Mouse (Mus musculus) left cerebral cortex, postnatal 25 days (tissue): ENCODE measurements around the gene Podn. TPM values are rescaled to one million over a fixed set of nuclear protein-coding genes. Genes with fewer than 3 reads are reported as not detected.
A peak's percentile ranks its signal among the peaks of the same experiment; 100 is the strongest.

Experiments used
- DNase-seq, 2 experiments: peaks; one replicate each; pipeline ENCODE4 v3.0.0; 2022; ENCODE audit warnings: low spot score in 2 of 2, mixed read lengths in 1 of 2
- intact Hi-C: fragments of 180-260 bp; cut with DNase I; formaldehyde crosslinking; loops from one replicate; pipeline ENCODE4 v1.15.1; 2025
- microRNA-seq, 2 experiments: library from miRNA; unstranded; fragments of <30 nt; microRNA quantifications; one replicate each; pipeline ENCODE4 v1.2.0; 2022
- total RNA-seq, 2 experiments: library from RNA; stranded (reverse); gene quantifications; 2 replicates each; pipeline ENCODE4 v1.2.3; 2021

The Podn gene
- total RNA-seq, 2 experiments from 2014 or later, result 7.2 to 8.8 TPM

- intact Hi-C loops, result loop anchor here (5.0 kb wide), 1 partner anchor 77 kb away; no protein-coding TSS in a partner anchor
- no peak for DNase-seq
Measured at GRCm38 (mm10) chr4:107980002-107980600, 116.1 kb downstream of the Podn start.

GRCm38 (mm10) chr4:107979530-107979929 is 116.7 kb downstream of the Podn start:
- intact Hi-C loops, result no loop called here
- DNase-seq, result peak; percentile 34 to 76

GRCm38 (mm10) chr4:107977593-107977992 is 118.7 kb downstream of the Podn start:
- DNase-seq, result no peak
- intact Hi-C loops, result no loop called here

- intact Hi-C loops, result no loop called here
- DNase-seq, result no peak
Measured at GRCm38 (mm10) chr4:107975004-107975403, 121.2 kb downstream of the Podn start.

GRCm38 (mm10) chr4:107974527-107974926 is 121.7 kb downstream of the Podn start:
- intact Hi-C loops, result no loop called here
- DNase-seq, result no peak

GRCm38 (mm10) chr4:107971162-107971561 is 125.1 kb downstream of the Podn start:
- intact Hi-C loops, result no loop called here
- DNase-seq, result no peak

- intact Hi-C loops, result no loop called here
- no peak for DNase-seq
Measured at GRCm38 (mm10) chr4:107969781-107970180, 126.5 kb downstream of the Podn start.

GRCm38 (mm10) chr4:107967966-107968682 is 128.1 kb downstream of the Podn start, which contains the start of gene Slc1a7:
Slc1a7 (plus strand) TSS chr4:107968332.
- DNase-seq, result peak in 1 of 2 experiments; percentile 35
- intact Hi-C loops, result no loop called here

- no peak for DNase-seq
- intact Hi-C loops, result no loop called here
Measured at GRCm38 (mm10) chr4:107966416-107967109, 129.7 kb downstream of the Podn start.

Small RNA genes lying within 50 kb of the gene (microRNA-seq; reads per million reads assigned to microRNA genes)
- gene Mir6397, result 0 reads per million in 2 experiments

Other genes starting within 250 kb of the Podn start
- gene Magoh, start 216.7 kb downstream of the Podn start, total RNA-seq, result 10 to 100 TPM; 36.1 to 38.8 TPM
- 10 to 100 TPM; 61.0 to 70.7 TPM for gene 0610037L13Rik, start 206.6 kb downstream of the Podn start, total RNA-seq
- 1 to 10 TPM; 5.4 to 5.5 TPM for gene Cpt2, start 172.8 kb downstream of the Podn start, total RNA-seq
- 1 to 10 TPM in 1 of 2 experiments, under 1 TPM in 1; 0.85 to 1.1 TPM for gene Slc1a7, start 128.1 kb downstream of the Podn start, total RNA-seq
- 100 to 1,000 TPM; 101 to 105 TPM for gene Scp2, start 48.6 kb upstream of the Podn start, total RNA-seq
- gene Echdc2, start 69.0 kb upstream of the Podn start, total RNA-seq, result 10 to 100 TPM; 10.7 TPM
- gene Zyg11a, start 121.6 kb upstream of the Podn start, total RNA-seq, result not detected
- gene Zyg11b, start 204.7 kb upstream of the Podn start, total RNA-seq, result 100 to 1,000 TPM; 107 TPM
- gene Coa7, start 231.7 kb upstream of the Podn start, total RNA-seq, result 10 to 100 TPM; 26.5 to 29.6 TPM